Mouse (Mus musculus) ES-E14 (cell line): ENCODE data around the gene Ccar1.

Experiments
- CHD2 ChIP-seq: IDR thresholded peaks from 2 replicates; pipeline ENCODE4 v1.6.1; 2014; ENCODE audit warnings: mild to moderate bottlenecking, low read depth, low read length, inconsistent platforms
- HCFC1 ChIP-seq: IDR thresholded peaks from 2 replicates; pipeline ENCODE4 v1.6.1; 2012; ENCODE audit warnings: low read length, inconsistent platforms, borderline replicate concordance; ENCODE audit not compliant: insufficient read depth
- ZC3H11A ChIP-seq: IDR thresholded peaks from 2 replicates; pipeline ENCODE4 v1.6.1; 2012; ENCODE audit warnings: low read depth, mild to moderate bottlenecking, inconsistent platforms, low read length, borderline replicate concordance

DNA sequence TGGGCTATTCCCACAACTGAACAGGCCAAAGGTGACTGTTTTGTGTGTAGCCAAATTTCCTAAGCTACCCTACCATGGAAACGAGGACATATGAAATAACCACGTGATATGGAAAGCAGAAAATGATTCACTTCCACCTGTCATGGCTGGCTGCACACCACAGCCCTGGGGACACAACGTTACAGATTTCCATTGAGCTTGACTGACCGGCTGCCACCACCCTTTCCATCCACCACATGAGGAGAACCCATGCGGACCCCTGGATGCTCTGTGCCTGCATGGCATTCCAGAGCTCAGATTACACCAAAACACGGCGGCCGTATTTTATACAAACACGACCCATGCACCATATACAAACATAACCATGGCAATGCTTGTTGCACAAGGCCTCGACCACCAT, 78.6 kb downstream of the Ccar1 start:
- TF ChIP-seq CHD2, result no peak
- TF ChIP-seq HCFC1, result no peak
- TF ChIP-seq ZC3H11A, result no peak
